Mouse (Mus musculus) hematopoietic stem cell, adult 5-6 weeks (primary cell): ENCODE data around the gene Shisal2a. TPM values are rescaled to one million over a fixed set of nuclear protein-coding genes. Genes with fewer than 3 reads are reported as not detected.
A peak's percentile ranks its signal among the peaks of the same experiment; 100 is the strongest.

Source experiments
- ATAC-seq, 2 experiments: fragments of 125-278 bp in 1 of 2; replicated peaks in 1 of 2; 2 replicates each; pipeline ENCODE4 v1.8.0; 2016 to 2017; ENCODE audit warnings: inconsistent platforms in 2 of 2, mild to moderate bottlenecking in 2 of 2, moderate number of reproducible peaks in 2 of 2, low read depth in 1 of 2, moderate TSS enrichment in 1 of 2; ENCODE audit not compliant: low FRiP score in 2 of 2, poor library complexity in 2 of 2, severe bottlenecking in 2 of 2, insufficient read depth in 1 of 2, low TSS enrichment in 1 of 2
- total RNA-seq: library from RNA; stranded (forward); fragments of 172-1452, 232-1000 nt; gene quantifications from 2 replicates; pipeline ENCODE4 v1.2.3, GENCODE M21; 2017

The Shisal2a gene
- total RNA-seq, result not detected in 2 replicates

DNA sequence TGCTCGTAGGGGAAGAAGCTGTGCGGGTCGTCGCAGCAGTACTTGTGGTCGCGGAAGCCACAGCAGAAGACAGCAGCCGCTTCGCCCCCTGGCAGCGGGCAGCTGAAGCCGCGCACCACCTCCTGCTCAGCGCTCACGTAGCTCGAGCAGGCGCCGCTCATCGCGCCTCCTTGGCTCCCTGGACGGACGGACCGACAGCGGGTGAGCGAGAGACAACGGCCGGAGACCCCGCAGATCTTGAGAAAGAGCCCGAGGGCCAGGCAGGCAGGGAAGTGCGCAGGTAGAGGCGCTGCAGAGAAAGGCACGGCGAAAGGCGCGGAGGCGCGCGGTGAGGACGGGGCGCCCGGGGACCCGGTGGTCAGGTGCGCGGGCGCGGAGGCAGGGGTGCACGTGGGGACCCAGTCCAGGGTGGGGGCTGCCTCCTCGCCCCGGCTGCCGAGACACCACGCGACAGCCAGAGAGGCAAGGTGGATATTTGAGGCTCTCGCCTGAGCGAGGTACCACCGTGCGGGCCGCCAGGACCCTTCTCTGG lies at the start of gene Shisal2a:
TSS of gene Shisal2a (minus strand) at position 167 of the 532 bp plus-strand sequence.
- ATAC-seq, result peak in 1 of 2 experiments; percentile 51; a peak in 2 of 4 replicates

DNA sequence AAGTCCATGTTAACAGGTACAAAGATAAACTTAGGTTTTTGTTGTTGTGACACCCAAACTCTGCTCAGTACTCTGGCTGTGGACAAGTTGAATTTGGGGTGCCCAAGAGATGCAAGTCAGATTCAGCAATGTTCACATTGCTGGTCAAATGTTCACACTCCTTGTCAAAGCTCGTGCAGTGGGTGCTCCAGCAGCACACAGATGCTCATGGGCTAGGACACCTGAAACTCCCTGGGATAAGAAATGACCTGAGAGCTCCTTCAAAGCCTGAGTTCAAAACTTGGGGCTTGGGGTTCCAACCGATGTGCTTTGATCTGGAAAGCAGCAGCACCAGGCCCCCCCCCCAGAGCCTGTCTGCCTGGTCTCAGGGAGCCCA lies 48.4 kb upstream of the Shisal2a start:
- ATAC-seq, result no peak

DNA sequence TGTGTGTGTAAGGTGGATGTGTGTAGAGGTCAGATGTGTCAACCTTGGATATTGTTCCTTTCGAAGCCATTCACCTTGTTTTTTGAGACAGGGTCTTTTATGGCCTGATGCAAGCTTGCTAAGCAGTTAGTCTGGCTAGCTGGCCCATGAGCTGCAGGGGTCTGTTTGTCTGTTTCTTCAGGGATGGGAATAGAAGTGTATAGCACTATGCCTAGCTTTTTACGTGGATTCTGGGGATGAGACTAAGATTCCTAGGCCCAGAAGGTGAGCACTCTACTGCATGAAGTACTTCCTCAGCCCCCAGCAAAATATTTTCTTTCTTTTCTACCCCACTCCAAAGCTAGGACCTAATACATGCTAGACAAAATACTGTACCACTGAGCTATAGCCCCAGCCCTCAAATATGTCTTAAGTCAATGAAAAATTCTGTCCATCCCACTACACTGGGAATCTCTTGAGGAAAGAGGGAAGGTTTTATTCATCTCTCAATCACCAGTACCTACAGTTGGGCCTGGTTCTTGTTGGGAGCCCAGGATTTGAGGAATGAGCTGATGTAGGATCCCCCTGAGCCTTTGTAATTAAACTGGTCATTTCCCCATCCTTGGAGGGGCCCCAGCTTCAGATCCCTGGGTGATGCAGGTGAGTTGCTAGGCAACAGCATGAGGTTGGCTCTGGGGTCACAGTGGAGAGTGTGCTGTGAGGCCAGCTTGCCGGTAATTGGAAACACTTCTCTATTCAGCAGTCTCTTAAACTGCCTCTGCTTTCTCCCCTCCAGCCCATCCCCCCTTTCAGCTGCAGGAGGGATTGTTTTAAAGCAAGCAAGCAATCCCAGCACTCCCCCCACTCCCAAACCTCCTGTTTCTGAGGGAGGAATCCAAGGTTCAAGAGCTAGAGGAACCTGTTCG lies 47.8 kb upstream of the Shisal2a start:
- no peak for ATAC-seq

DNA sequence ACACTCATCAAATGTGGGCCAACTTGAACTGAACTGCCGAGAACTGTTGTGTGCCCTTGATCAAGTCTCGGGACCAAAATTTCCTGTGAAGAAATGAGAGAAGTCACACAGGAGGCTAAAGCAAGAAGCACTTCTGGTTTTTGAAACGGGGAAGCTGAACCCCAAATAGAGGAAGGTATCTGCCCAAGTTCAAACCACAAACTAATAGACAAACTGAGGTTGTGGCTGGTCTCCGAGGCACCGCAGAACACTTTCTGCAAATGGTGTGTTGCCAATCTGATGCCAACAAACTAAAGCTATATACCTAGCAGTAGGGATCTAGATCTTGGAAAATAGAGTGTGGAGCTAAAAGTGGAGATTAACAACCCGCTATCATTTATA lies 45.2 kb upstream of the Shisal2a start:
- peak; percentile 91 for ATAC-seq

DNA sequence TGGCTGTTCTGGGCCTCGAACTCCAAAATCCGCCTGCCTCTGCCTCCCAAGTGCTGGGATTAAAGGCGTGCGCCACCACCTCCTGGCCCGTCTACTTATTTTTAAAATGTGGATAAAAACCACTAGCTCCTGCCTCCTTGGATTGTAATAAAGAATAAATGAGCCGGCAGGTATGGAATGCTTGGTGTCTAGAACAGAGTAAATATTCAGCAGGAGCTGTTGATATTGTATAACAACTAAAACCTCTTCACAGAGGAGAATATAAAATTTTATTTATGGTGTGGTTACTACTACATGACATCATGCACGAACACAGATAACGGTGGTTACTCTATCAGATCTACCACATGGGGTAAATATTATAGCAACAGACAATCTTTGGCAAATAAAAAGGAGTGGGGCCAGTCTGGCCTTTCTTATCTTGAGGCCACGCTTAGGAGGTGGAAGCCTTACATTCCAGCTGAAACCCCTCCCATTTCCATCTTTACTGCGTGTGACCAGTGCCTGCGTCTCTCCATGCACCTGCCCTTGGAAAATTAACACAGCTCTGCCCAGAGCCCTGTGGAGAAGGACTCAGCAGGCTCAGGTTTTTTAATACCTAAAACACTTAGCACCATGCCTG lies 44.7 kb upstream of the Shisal2a start:
- peak in 1 of 2 experiments; percentile 51; a peak in 2 of 4 replicates for ATAC-seq

DNA sequence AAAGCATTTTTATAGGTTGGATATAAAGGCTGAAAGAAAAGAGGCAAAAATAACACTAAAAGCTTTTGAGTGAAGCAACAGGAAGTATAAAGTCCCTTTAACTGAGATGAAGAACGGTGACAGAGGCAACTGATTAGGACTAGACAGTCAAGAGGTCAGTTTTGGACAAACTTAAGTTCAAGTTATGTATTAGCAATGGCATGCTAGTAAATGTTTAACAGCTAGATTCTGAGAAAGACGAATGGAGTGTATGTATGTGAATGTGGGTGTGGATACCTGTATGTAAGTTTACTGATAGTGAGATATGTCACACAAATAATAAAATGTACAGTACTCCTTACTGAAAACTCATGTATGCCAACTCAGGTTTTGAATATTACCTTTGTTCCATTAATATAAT lies 41.4 kb upstream of the Shisal2a start:
- ATAC-seq, result no peak

DNA sequence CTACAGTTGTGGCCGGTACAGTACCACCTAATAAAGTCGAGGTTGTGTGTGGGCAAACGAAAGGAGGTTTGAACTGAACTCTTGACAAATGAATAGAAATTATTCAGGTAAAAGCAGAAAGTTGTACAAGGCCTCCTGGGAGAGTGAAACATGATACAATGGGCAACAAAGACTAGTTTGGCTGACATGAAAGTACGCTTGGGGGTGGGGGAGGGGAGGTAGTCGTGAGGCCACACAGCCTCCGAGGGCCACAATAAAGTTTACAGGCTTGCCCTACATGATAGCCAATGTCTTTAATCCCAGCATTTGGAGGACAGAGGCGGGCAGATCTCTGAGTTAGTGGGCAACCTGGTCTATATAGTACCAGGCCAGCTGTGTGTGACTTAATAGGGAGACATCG lies 24.5 kb upstream of the Shisal2a start:
- ATAC-seq, result no peak

DNA sequence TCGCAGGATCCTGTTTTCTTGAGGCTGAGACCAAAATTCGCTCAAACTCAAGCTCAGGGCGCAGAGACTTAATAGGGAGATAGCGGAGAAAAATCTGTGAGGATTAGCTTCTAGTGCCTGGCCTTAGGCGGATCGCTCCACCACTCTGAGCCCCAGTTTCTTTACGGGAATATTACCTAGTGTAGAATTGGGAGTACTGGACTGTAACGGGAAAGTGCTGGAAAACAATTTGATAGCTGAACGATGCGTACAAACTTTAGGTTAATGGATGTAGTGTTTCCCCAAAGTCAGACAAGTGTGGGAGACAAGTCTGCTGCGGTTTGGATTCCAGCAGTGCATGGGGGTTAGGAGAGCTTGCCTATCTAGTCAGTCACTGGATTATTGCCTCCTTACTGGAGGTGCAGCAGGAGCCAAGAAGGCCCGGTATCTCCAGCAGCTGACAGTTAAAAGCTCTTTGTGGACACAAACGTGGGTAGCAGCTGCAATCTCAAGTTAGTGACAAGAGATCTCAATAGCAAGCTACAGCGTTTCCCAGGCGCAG lies 23.8 kb upstream of the Shisal2a start, which contains the start of gene Gpx7:
TSS of gene Gpx7 (minus strand) at position 101 of the 541 bp plus-strand sequence.
- no peak for ATAC-seq

DNA sequence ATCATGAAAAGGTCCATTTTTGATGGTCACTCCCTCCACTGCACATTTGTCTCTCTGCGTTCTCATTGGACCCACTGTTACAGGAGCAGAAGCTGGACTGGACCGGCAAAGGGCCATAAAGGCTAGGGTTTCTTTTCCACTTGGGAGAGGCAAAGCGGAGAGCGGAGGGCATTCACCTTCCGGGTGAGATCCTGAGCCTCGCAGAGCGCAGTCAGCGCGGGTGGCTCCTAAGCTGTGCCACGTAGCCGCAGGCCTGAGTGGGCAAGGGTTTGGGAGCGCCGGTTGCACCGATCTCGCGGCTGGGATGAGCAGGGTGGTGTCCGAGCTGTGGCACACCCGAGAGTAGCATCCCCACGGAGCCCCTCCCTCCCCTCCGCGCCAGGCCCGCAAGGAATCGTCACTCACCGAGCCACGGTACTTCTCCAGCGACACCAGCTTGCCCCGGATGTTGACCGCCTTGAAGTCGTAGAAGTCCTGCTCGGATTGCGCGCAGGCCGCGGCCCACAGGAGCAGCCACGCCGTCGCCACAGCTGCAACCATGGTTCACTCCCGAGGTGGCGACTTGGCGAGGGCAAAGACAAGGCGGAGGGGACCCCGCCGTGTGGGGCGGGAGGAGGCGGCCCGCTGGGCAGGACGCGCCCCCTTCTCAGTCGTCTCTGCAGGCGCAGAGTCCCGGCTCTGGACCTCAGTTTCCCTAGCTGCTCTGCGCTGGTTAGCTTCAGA lies 23.1 kb upstream of the Shisal2a start:
- ATAC-seq, result peak; percentile 66 to 83

DNA sequence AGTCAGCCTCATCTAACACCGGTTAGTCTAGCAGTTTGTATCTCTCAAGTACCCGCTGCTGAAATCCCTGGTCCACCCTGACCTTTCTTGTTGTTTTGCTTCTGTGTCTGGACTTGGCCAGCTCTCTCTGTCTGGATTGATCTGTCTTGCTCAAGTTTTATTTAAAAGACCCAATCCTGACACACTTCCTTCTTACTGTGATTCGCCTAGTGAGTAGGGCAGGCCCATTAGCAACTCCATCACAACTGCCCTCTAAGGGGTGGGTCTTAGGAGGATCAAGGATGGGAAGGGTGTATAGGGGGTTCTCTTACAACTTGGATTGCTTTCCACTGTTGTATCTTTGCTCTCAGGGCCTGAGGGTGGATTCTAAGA lies 22.6 kb upstream of the Shisal2a start:
- peak; percentile 15 to 35; a peak in 1 of 4 replicates for ATAC-seq

DNA sequence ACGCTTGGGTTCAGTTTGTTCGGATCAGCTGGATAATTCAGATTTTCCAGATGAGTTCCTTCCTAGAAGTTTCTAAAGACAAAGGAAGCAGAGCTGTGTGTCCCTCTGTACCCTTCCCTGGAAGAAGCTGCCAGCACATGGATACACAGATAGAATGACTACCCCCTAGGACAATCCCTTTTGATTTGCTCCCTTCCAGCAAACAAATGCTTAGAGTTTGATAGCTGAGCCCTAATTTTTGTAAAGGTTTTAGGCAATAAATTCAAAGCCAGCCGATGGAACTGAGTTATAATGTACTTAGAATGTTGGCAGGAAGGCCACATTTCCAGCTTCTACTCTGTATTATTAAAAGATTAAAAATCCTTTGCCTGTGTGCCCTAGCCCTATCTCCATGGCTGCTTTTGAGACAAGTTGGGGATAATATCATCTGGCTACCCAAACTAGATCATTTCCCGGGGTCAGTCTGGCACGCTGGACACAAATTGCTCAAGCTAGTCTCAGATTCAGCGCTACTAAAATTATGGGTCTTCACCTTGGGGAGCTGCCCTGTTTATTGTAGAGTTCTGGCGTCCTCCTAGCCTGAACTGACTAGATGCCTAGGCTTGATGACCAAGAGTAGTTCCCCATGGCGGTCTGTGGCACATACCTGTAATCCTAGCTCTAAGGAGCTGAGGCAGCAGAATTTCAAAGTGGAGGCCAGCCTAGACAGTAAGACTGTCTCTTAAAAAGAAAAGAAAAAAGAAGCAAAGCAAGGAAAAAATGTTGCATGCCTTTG lies 20.9 kb upstream of the Shisal2a start:
- no peak for ATAC-seq

DNA sequence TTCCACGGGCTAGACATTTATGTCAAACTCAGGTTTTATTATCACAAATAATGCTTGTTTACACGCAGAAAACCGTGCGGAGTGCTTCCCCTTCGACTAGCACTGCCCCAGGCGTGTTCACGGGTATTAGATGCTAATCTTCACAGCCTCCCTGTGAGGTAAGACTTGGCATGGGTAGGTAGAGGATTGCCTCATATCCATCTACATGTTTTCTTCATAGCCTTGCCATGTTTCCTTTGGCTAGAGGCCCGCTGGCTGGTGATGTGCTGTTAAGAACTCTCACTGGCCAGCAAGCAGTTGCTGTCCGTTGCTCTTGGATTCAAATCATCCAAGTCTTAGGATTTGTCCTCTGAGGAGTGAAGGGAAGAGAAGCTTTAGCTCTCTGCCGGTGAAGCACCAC lies 17.2 kb upstream of the Shisal2a start:
- ATAC-seq, result no peak

DNA sequence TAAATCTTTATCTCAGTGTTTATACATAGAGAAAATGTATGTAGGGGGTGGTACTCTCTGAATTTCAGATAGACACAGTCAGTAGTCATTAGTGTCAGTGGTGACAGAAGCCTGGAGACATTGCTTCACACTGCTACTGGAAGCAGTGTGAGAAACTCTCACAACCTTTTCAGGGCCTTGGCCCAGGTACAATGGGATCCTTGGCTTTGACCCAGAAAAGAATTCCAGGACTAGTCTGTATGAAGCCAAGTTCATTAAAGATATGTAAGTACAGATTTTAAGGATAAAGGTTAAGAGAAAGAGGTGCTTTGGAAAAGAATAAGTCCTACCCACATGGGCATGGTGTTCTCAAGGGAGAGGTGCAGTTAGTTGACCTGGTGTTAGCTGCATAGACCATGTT lies 11.1 kb upstream of the Shisal2a start:
- no peak for ATAC-seq

DNA sequence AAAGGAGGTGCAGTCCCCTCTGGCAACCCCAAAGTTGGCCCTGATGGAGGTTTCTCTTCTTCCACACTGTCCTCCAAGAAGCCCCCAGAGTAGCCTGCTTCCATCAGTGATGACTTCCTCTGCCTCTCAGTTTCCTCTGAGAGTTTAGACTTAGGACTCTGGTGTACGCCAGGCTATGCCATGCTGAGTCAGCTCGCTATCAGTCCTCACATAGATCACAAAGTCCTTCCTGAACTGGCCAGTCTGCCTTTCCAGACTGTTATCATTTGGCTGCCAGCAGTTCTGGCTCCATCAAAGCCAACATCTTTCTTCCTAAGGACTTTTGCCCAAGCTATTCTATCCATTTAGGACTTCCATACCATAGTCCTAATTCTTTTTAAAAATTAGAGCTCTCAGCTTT lies 9.4 kb upstream of the Shisal2a start:
- no peak for ATAC-seq

DNA sequence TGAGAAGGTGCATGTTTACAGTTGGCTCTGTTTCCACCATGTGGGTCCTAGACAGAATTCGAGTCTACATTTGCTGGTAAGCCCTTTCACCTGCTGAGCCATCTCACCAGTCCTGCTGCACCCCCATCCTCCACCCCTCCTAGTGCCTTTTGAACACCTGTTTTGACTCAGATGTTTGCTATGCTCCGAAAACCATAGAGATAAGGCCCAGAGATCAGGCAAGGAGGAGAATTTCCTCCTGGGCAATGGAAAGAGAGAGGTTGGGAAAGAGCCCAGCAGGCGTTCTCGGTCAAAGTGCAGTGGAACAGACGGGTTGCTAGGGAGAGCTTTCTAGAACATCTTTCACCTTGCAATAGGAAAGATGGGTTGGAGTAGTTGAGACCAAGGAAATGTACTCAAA lies 8.0 kb upstream of the Shisal2a start:
- ATAC-seq, result no peak

DNA sequence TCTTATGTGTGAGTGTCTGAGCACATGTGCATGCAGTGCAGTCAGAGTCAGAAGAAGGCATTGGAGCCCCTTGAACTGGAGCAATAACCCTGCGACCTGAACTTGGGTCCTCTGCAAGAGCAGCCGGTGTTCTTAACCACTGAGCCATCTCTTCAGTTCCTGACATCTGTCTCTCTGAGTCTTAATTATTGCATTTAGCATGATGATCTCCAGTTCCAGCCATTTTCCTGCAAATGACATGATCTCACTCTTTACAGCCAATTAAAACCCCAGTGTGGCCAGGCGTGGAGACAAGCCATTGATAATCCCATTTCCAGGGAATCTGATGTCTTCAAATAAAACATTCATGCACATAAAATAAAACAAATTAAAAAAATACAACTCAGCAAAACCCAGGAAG lies 5.6 kb upstream of the Shisal2a start:
- no peak for ATAC-seq

DNA sequence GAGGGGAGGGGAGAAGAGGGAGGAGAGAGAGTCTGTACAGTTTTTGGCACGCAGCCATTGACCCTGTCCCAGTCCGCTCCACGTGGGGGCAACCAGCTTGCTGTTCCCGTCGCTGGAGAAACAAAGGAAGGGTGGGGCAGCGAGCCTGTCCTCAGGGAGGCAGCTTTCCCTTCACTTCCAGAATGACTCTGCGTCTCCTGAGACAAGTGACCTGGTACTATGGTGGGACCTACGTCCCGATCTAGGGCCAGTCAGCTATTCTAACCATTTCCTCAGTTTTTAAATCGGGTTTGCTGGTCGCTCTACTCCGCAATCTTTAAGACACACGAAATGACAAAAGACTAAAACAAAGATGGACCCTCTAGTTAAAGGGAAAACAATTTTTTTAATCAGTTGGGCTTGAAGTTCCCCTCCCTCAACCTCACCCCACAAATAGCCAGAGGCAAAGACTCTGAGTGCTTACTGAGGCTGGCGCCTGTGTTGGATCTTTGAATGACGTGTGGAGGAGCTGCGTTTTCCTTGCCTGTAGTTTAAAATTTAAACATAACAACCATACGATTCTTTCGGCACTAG lies 4.6 kb upstream of the Shisal2a start:
- ATAC-seq, result peak; percentile 40 to 57; a peak in 2 of 4 replicates
